Mouse (Mus musculus) brain, embryonic 18.5 days (tissue): Measurements from ENCODE around the gene Ppp1r14a.

Source experiments
- DNase-seq: peaks from one replicate; pipeline ENCODE4 v3.0.0-alpha.2; 2012; ENCODE audit warnings: low read depth, low spot score

Gene Ppp1r14a

DNA sequence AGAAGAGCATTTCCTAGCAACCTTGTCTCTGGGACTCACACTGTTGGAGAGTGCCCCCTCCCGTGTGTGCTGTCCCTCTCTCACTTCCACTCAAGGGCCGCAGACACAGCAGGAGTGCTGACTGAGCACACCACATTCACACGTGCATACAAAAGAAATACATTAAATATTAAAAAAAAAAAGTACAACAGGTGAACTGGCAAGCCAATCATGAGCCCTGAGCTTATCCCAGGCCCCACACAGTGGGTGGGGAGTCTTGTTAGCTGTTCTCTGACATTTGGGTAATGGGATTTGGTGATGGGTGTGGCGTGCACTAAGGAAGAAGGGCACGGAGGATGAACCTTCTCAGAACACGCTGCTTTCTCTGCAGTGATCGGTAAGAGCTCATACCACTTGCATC lies 13.5 kb downstream of the Ppp1r14a start:
- no peak for DNase-seq

DNA sequence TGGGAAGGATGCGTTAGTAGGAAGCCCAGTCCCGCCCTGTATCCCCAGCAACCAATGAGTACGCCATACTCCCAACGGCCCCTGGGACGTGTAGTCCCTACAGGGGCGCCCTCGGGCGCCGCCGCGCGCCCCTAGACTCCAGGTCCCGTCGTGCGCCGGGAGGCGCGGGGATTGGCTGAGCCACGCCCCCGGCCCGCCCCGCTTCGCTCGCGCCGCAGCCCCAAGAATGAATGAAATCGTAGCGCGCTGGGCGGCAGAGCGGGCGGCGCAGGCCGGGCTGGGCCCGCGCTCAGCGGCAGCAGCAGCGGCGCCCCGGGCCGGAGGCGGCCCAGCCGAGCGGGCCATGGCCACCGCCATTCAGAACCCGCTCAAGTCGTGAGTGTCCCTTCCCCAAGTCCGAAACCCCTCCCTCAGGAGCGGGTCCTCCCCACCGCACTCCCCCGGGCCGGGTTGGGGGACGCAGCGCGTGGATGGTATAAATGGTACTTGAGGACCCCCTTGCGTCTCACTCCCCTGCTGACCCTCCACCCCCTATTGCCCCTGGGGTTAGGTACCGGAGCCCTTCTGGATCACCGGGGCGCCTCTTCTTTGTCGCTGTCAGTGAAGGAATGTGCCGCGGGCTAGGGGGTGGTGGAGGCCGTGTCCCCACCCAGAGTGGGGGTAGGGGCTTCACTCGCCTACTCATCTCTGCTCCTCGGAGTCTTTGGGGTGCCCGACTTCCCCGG lies 14.8 kb downstream of the Ppp1r14a start, which contains the start of gene Dpf1:
Gene Dpf1 (plus strand): TSS at position 214 of the 725 bp plus-strand sequence.
- peak; percentile 93 for DNase-seq

DNA sequence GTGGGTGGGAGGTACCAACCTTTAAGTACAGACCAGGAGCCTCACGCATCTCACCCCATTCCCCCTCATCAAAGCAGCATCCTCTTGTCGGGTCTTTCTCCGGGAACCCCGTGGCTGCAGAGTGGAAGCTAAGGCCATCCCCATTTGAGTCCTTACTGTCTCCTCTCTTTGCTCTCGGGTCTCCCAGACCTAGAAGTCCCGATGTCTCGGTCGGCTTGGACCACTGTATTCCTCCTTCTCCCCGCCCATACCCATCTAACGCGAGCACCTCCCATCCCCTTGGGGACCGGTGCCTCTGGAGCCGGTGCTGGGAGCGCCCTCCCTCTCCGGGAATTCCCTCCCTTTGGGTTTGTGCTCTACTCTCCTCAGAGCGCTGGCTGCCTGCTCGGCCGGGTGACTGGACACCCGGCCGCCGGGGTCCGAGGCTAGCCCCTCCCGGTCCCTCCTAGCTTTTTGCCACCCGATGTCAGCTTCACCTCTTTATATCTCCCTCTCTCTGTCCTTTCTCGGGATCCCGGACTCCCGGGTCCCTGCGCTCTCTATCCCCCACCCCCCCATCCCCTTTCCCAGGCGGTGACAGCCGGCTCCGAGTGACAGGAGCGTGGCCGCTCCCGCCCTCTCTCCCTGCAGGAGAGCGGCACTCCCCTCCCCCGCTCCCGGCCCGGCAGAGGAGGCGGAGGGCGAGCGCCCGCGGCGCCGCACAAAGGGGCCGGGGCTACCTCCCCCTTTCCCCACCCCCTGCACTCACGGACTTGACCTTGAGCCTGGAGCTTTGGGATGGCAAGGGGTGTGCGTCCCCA lies 15.6 kb downstream of the Ppp1r14a start:
- DNase-seq = no peak

- no peak for DNase-seq
These were observed 16.3 kb downstream of the Ppp1r14a start for GRCm38 (mm10) chr7:29305263-29305988.

DNA sequence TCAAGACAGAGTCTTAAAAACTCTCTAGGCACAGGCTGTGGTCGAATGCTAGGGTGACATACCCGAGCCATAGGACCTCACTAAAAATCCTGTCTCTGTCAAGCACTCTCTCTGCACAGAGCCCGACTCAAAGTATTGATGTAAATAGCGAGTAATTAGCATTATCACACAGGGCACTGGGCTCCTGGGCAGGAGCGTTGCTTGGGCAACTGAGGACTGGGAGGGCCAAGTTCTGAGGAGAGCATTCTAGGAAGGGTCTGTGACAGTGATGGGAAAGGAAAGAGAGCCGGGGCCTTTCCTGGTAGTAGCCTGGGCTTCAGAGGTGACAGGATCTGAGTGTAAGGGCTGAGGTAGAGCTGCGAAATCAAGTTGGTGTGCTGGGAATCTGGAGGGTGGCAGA lies 17.0 kb downstream of the Ppp1r14a start:
- no peak for DNase-seq

- DNase-seq = no peak
These were observed 17.5 kb downstream of the Ppp1r14a start for GRCm38 (mm10) chr7:29306619-29307018.

DNA sequence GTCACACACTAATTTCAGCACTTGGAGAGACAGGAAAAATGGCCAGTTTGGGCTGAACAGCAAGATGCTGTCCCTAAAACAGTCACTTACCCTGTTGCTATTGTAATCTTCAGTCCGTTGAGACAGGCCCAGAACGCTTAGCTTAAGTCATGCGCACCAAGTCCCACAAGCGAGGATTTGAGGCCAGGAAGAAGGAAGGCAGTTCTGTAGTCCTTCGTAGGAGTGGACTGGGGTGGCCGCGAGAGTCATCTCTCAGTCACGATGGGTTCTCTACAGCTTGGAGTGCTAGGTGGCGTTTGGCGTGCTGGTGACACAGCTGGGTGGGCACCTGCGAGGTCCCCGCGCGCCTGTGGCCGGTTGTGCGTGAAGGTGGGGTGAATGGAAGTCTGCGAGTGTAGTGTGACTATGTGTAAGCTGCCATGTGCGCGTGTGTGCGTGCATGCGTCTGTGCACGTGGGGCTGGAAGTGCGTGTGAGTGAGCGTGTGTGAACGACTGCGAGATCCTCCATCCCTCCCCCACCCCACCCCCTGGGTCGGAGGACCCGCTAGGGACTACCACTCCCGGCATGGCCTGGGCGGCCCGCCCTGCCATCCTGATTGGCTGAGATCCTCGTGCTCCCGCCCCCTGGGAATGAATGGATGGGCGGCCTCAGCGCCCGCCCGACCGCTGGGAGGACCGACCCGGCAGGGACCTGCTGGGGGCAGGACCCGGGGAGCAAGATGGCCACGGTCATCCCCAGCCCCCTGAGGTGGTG lies 18.4 kb downstream of the Ppp1r14a start:
- peak; percentile 90 for DNase-seq

DNA sequence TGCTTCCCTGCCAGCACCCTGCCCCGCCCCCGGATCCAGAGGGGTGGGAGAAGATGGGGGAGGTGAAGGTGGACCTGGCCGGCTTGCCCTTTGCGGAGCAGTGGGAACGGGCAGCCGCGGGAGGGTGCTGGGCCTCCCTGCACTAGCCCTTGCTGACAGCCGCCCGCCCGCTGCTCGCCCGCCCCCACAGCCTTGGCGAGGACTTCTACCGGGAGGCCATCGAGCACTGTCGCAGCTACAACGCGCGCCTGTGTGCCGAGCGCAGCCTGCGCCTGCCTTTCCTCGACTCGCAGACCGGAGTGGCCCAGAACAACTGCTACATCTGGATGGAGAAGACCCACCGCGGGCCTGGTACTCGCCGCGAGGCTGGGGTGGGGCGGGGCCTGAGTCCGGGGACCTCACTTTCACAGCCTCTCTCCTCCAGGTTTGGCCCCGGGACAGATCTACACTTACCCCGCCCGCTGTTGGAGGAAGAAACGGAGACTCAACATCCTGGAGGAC lies 20.2 kb downstream of the Ppp1r14a start:
- no peak for DNase-seq

GRCm38 (mm10) chr7:29309749-29310148 lies 20.6 kb downstream of the Ppp1r14a start:
- no peak for DNase-seq

- DNase-seq = no peak
These were observed 23.9 kb downstream of the Ppp1r14a start for GRCm38 (mm10) chr7:29313051-29313450.

DNA sequence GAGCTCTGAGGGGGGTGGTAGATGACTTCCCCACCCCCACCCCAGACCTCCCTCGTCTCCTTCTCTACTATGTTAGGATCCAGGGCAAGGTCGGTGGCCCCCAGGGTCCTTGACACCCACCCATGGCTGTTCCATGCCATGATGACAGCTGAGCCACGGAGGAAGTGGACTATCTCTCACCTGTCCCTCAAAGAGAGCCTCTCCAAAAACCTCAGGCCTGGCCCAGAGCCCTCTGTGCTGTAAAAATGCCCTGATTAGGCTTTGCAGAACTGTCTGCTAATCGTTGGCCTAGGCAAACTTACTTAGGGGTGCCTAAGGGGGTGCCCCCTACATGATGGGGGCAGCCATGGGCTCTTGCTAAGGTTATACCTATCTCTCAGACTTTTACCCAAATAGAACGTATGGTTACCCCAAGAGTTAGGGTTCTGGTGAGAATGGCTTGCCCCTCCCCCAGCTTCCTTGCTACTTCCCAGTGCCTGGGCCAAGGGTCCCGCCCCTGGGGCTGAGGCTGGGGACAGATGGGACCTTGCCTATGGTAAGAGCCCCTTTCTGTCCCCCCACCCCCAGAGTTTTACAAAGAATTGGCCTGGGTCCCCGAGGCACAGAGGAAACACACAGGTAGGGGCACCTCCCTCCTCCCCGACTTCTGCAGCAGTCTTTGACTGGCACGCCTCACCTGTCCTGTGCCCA lies 24.6 kb downstream of the Ppp1r14a start:
- no peak for DNase-seq

DNA sequence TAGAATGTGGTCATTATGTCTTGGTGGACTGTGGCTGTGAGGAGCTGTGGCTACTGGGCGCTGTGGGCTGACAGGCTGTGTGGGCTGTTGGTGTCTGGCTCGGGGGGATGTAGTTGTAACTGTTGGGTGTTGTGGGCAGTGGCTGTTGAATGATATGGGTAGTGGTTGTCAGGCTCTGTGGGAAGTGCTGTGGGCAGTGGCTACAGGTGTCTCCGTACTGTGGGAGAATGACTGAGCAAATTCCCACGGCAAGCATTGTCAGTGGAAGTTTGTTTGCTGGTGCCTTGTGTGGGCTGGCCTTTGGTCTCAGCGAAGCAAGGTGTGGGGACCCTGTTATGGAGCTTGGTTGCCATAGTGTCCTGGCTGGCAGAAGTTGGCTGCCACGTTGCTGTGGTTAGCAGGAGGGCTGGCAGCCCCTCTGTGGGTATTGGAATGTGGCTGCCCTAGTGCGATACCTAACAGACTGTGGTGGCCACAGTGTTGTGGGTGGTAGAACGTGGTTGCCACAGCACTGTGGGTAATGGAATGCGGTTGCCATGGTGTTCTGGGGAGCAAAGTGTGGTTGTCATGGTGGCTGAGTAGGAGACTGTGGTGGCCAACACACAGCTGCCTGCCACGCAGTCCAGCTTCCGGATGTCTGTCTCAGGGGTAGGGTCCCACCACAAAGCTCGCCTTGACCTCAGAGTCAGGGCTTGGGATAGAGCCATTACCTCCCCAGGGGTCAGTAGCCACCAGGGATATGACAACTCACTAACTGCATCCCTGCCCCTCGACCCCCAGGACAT lies 25.9 kb downstream of the Ppp1r14a start:
- DNase-seq = no peak

GRCm38 (mm10) chr7:29316137-29316734 lies 27.1 kb downstream of the Ppp1r14a start:
- DNase-seq = no peak

GRCm38 (mm10) chr7:29316976-29317375 lies 27.9 kb downstream of the Ppp1r14a start:
- no peak for DNase-seq

- peak; percentile 81 for DNase-seq
These were observed 28.4 kb downstream of the Ppp1r14a start for GRCm38 (mm10) chr7:29317558-29317957.

DNA sequence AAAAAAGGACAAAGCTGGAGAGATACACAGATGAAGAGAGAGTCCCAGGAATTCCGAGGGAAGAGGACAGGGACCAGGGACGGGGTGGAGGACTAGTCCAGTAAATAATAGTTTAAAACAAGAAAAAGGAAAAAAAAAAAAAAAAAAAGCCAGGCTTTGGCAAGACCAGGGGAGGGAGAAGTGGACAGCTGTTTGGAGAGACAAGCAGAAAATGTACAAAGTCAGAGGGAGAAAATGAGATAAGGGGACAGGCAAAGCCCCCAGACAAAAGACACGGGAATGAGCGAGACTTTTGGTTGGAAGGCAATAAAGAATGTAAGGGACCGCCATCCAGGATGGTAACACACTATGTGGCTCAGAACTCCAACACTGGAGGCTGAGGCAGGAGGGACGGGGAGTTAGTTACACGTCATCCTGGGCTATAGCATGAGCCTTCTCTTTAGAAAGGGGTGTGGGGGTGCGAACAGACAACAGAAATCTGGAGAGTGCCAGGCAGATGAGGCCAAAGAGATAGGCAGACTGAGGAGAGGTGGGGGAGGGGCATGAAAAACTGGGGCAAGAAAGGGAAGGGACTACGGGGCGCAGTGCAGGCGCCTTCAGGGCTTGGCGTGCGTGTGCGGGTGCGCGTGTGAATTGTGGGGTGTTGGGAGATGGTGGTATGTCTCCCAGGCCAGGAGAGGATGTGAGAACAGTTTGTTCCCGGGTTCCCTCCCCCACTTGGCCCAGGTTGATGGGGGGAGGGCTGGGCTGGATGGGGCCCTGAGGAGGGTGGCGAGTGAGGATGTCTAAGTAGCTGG lies 29.2 kb downstream of the Ppp1r14a start:
- no peak for DNase-seq

GRCm38 (mm10) chr7:29319337-29320307 lies 30.5 kb downstream of the Ppp1r14a start:
- no peak for DNase-seq
